Mouse (Mus musculus) midbrain, embryonic 11.5 days (tissue): ENCODE data around the gene Mbnl1. TPM values are rescaled to one million over a fixed set of nuclear protein-coding genes. Genes with fewer than 3 reads are reported as not detected.

Source experiments
- ATAC-seq: fragments of 200-750 bp; cut with Nextera tagmentation; 2 replicates; pipeline ENCODE4 v1.8.0; 2017; ENCODE audit warnings: moderate TSS enrichment, moderate library complexity; ENCODE audit not compliant: low FRiP score
- DNase-seq: peaks from one replicate; pipeline ENCODE4 v3.0.0; 2015; ENCODE audit warnings: low spot score; ENCODE audit errors: missing footprints
- H3K27ac ChIP-seq: fragments of 300-500 bp; sonication (generic); 2 replicates; pipeline ENCODE4 v1.5.1; 2014; ENCODE audit warnings: low read depth, low read length
- H3K27me3 ChIP-seq: fragments of 300-500 bp; sonication (generic); 2 replicates; pipeline ENCODE4 v1.6.1; 2014; ENCODE audit warnings: mild to moderate bottlenecking, low read length, moderate library complexity, mixed read lengths; ENCODE audit not compliant: control insufficient read depth, insufficient read depth
- H3K36me3 ChIP-seq: fragments of 300-500 bp; sonication (generic); 2 replicates; pipeline ENCODE4 v1.6.1; 2014; ENCODE audit warnings: mild to moderate bottlenecking, low read length, moderate library complexity, mixed read lengths; ENCODE audit not compliant: control insufficient read depth, insufficient read depth
- H3K4me1 ChIP-seq: fragments of 300-500 bp; sonication (generic); 2 replicates; pipeline ENCODE4 v1.6.1; 2014; ENCODE audit warnings: low read length; ENCODE audit not compliant: control insufficient read depth, insufficient read depth
- H3K4me2 ChIP-seq: fragments of 300-500 bp; sonication (generic); 2 replicates; pipeline ENCODE4 v1.6.1; 2014; ENCODE audit warnings: mild to moderate bottlenecking, moderate library complexity
- H3K4me3 ChIP-seq: fragments of 300-500 bp; sonication (generic); 2 replicates; pipeline ENCODE4 v1.5.1; 2014; ENCODE audit warnings: low read depth, low read length
- H3K9ac ChIP-seq: fragments of 300-500 bp; sonication (generic); 2 replicates; pipeline ENCODE4 v1.6.1; 2014; ENCODE audit warnings: low read length
- H3K9me3 ChIP-seq: fragments of 300-500 bp; sonication (generic); 2 replicates; pipeline ENCODE4 v1.6.1; 2016; ENCODE audit warnings: low read length; ENCODE audit not compliant: control insufficient read depth
- WGBS: fragments of 180-500 bp; shearing (Covaris S2); extraction: QIAGEN DNeasy Blood & Tissue Kit; methylation state at CpG from one replicate; pipeline ENCODE4 v1.1.7; 2014; 5-methylcytosine and 5-hydroxymethylcytosine counted together
- polyA plus RNA-seq: library from polyadenylated mRNA; unstranded; fragments of >200 nt; fragmentation: Nextera tagmentation; extraction: Ambion mirVana; gene quantifications from 2 replicates; pipeline ENCODE4 v1.2.1, GENCODE M21; 2014

Mbnl1 gene
- polyA plus RNA-seq, 1 experiment from 2014 or later, result 36.2 TPM

DNA sequence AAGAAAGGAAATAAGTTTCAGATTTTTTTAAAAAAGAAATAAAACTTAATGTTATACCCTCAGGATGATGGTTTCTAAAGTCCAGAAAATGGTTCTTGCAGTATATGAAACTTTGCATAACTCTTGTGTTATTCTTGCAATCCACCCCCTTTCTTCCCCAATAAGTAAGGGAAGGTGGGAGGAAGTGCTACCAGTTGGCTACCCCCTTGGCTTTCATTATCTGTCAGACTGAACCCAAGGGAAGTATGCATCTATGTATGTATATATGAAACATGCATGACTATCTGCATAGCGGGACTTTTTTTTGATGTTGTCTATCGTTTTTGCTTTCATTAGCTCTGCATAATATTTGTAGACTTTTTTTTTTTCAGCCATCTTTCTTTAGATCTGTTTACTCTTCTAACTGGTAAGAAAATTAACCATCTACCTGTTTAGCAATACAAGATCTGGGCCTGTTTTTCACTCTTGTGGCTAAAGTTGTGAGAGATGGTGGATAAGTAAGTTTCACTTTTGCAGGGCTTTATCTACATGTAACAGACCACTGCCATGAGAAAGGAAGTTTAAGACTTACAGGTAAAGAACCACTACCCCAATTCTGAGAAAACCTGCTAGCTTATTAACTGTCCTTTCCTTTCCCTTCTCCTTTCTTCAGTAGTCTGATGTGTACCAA lies 484 bp upstream of the Mbnl1 start:
- H3K4me2 ChIP-seq, result no peak overlapping the region
- H3K9me3 ChIP-seq, result no peaks in the 10 kb centered on the region
- H3K4me1 ChIP-seq, result no peaks in the 10 kb centered on the region
- 93% methylated on average over 2 of the region's 2 CpGs for WGBS
- ATAC-seq (no peak), DNase-seq (no peak)
- no peak overlapping the region for H3K27ac ChIP-seq
- no peak overlapping the region for H3K9ac ChIP-seq
- no peaks in the 10 kb centered on the region for H3K36me3 ChIP-seq
- H3K27me3 ChIP-seq, result no peaks in the 10 kb centered on the region
- H3K4me3 ChIP-seq, result no peak overlapping the region

DNA sequence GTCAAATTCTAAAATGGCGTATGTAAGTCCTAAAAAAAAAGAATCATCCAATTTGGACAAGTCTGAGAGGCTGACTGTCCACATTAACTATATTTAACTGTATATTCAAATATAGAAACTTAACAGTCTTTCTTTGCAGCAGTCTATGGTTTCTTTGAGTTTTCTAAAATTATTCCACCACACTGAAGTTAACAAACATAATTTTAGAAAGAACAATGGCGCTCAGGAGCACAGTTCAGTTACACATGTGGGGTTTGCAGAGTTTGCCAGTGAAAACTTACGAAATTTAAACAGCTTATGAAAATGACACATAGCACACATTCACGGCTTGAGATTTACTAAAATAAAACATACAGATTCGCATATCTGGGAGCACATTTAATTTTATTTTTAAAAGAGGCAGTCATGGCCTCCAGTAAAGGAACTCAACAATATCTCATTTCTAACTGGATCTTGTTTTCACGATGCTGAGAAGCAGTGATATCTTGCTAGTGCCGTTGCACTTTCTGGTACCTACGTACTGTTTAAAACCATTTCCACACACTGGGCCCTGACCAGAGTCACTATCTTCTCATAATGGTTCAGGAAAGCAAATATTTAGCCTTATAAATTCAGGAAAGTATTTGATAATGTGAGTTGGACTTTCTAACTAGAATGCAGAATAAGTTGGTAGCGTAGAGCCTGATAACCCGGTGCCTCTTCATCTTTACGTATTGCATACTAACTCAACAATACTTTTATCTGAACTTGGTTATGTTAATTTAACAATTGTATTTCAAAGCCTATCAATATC lies 1.4 kb downstream of the Mbnl1 start:
- DNase-seq, result no peak
- WGBS, result 94% methylated on average over 11 of the region's 11 CpGs

DNA sequence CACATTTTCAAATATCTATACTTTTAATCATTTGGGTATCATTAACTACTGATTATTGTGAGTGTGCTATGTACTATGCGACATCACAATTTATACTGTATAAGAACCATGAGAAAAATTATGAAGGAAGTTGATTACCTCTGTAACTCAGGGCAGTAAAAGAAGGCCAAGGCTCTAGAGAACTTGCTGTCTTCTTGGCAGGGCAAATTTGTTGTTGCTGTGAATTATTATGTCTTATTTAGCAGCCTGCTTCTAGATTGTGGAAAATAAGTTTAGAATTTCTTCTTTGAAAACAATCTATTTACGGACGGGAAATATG lies 2.0 kb downstream of the Mbnl1 start:
- WGBS, result 92% methylated on average over 3 of the region's 3 CpGs
- Histone ChIP-seq H3K9ac (no peak overlapping the region), H3K36me3 (no peaks in the 10 kb centered on the region), H3K27me3 (no peaks in the 10 kb centered on the region), H3K4me1 (no peaks in the 10 kb centered on the region), H3K4me2 (no peak overlapping the region), H3K4me3 (no peak overlapping the region), H3K9me3 (no peaks in the 10 kb centered on the region), H3K27ac (no peak overlapping the region)
- DNase-seq (no peak), ATAC-seq (no peak)

More for the DNA sequence above, 1.4 kb downstream of the Mbnl1 start:
- Histone ChIP-seq H3K27ac (no peak overlapping the region), H3K4me1 (no peaks in the 10 kb centered on the region), H3K9me3 (no peaks in the 10 kb centered on the region), H3K27me3 (no peaks in the 10 kb centered on the region), H3K4me2 (no peak overlapping the region), H3K9ac (no peak overlapping the region), H3K4me3 (no peak overlapping the region), H3K36me3 (no peaks in the 10 kb centered on the region)
- no peak for ATAC-seq

DNA sequence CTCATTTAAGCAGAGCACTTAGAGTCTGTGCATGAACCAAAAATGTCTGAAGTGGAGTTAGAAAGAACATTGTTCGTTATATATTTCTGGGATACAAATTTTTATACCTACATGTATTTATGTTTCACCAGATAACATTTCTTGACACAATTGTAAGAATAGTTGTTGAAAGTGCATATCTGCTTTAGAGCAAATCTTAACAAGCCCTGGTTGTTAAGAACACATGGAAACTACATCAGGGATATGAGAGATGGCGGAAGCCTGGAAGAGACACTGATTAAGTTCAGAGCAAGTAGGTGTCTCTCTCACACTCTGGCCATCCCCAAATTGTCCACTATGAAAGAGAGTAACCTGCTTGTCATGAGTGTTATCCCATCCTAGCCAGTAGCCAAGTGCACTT lies 2.4 kb downstream of the Mbnl1 start:
- H3K27me3 ChIP-seq, result no peaks in the 10 kb centered on the region
- H3K4me2 ChIP-seq, result no peak overlapping the region
- H3K4me1 ChIP-seq, result no peaks in the 10 kb centered on the region
- DNase-seq (no peak), ATAC-seq (no peak)
- H3K9me3 ChIP-seq, result no peaks in the 10 kb centered on the region
- no peaks in the 10 kb centered on the region for H3K36me3 ChIP-seq
- no peak overlapping the region for H3K4me3 ChIP-seq
- WGBS, result 93% methylated on average over 2 of the region's 2 CpGs
- H3K9ac ChIP-seq, result no peak overlapping the region
- no peak overlapping the region for H3K27ac ChIP-seq

DNA sequence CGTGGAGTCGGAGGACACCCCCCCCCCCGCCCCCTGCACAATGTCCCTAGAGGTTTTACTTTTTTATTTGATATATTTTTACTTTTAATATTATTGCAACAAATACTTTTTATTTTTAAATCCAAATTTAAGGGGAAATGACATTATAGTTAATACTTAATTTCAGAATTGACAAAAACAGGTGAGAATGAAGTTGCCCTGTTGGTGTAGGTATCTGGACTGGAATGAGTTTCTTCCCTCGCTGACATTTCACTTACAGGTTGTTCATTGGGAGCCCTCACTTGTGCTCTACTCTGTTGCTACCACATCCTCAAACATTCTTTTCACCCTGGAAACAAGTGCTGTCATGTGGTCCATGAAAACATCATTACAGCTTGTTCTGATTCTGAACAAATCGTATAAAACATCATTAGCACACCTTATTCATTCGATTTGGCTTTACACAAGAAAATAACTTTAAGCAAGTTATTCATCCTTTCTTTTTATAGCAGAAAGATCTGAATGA lies 4.2 kb downstream of the Mbnl1 start:
- H3K27ac ChIP-seq, result no peak overlapping the region
- H3K27me3 ChIP-seq, result no peaks in the 10 kb centered on the region
- no peaks in the 10 kb centered on the region for H3K36me3 ChIP-seq
- no peak overlapping the region for H3K9ac ChIP-seq
- DNase-seq (no peak), ATAC-seq (no peak)
- no peaks in the 10 kb centered on the region for H3K9me3 ChIP-seq
- H3K4me2 ChIP-seq, result no peak overlapping the region
- no peaks in the 10 kb centered on the region for H3K4me1 ChIP-seq
- no peak overlapping the region for H3K4me3 ChIP-seq
- WGBS, result 81% methylated on average over 6 of the region's 6 CpGs

DNA sequence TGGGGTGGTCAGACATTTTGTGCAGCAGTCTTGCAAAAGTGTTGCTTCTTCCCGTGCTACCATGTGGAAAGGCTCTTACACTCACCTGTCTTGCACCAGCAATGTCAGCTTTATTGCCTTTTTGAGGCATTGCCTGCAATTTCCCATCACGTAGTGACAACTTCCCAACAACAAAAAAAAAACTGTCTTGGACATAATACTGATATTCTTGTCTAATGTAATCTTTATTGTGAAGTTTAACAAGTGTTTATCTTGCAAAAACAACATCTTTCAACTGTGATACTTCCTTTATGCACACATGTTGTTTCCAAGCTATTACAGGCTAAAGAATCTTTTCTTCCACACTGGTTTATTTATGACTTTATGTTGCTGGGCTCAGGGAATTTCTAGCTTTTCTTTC lies 5.8 kb downstream of the Mbnl1 start:
- no peak for DNase-seq
- H3K9ac ChIP-seq, result no peak overlapping the region
- 79% methylated on average over 2 of the region's 2 CpGs for WGBS

DNA sequence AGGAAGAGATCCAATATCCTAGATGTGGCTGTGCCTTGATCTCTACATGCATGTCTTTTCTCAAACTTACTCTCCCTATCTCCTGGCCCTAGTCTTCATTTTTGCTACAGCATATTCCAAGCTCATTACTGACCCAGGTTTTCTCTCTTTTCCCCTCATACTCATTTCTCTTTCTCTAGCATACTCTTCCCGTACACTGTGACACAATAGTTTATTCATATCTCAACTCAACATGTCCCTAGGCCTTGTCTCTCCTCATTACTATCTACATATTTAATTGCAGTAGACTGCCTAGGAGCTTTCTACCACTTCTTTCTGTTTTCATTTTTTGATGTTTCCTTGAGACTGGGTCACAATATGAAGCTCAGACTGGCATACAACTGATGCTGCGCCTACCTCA lies 8.1 kb downstream of the Mbnl1 start:
- Histone ChIP-seq H3K27ac (no peak overlapping the region), H3K9ac (no peak overlapping the region), H3K9me3 (no peaks in the 10 kb centered on the region), H3K4me1 (no peaks in the 10 kb centered on the region), H3K27me3 (no peaks in the 10 kb centered on the region), H3K4me3 (no peak overlapping the region), H3K36me3 (no peaks in the 10 kb centered on the region), H3K4me2 (no peak overlapping the region)
- WGBS, result 88% methylated on average over 2 of the region's 2 CpGs
- no peak for DNase-seq
- ATAC-seq, result no peak

More for the DNA sequence above, 5.8 kb downstream of the Mbnl1 start:
- ATAC-seq, result no peak
- Histone ChIP-seq H3K27ac (no peak overlapping the region), H3K27me3 (no peaks in the 10 kb centered on the region), H3K9me3 (no peaks in the 10 kb centered on the region), H3K4me2 (no peak overlapping the region), H3K4me1 (no peaks in the 10 kb centered on the region), H3K36me3 (no peaks in the 10 kb centered on the region), H3K4me3 (no peak overlapping the region)

DNA sequence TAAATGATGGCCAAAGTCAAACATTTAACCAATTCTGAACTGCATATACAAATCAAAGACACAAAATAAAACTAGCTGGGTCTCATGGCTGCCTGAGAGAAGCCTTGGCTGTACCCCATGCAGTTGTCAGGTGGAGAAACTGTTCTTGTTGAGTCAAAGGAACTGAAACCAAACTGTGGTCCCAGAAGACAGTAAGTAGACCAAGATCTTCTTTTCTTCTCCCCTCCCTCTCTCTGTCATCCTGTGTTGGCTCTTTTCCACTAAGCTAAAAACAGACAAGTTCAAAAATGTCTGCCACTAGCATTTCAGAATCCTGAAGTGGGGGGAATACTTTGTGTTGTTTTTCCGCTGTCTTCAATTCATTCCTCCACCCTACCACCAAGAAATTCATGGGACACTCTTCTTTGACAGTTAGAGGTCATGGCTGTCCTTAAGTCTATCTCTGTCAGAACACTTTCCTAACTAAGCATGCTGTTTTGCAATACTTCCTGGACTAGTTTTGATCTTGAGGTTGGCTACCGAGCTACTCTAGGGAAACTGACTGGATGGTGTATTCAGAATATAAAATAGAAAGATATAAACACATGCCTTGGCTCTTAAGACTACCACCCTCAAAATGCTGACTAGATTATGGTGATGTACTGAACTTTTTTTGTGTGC lies 9.2 kb downstream of the Mbnl1 start:
- Histone ChIP-seq H3K9me3 (no peaks in the 10 kb centered on the region), H3K27me3 (no peaks in the 10 kb centered on the region), H3K4me2 (no peak overlapping the region), H3K4me3 (no peak overlapping the region), H3K4me1 (no peaks in the 10 kb centered on the region), H3K27ac (no peak overlapping the region), H3K36me3 (no peaks in the 10 kb centered on the region), H3K9ac (no peak overlapping the region)
- no peak for ATAC-seq
- 94% methylated on average over 2 of the region's 2 CpGs for WGBS
- no peak for DNase-seq

DNA sequence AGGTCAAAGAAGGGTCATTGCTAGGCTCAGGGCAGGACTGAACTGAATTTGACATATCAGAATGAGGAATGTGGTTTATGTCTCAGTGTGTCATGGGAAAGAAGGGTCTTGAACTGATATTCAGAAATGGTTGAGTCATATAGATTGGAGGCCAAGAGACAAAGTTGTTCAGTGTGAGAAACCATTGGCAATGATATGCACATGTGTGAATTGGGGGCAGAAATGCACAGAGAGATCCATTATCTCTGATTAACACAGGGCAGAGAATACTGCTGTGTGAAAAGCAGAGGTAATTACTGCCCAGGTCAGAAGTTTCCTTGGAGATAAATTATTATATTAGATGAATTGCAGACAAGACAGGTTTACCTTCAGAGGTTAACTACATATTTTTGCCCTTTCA lies 10.7 kb downstream of the Mbnl1 start:
- no peak for DNase-seq
- Histone ChIP-seq H3K9ac (no peak overlapping the region), H3K4me3 (no peak overlapping the region), H3K4me2 (no peak overlapping the region), H3K9me3 (no peaks in the 10 kb centered on the region), H3K27me3 (no peaks in the 10 kb centered on the region), H3K4me1 (no peaks in the 10 kb centered on the region), H3K36me3 (no peaks in the 10 kb centered on the region), H3K27ac (no peak overlapping the region)
- ATAC-seq, result no peak
